Mouse (Mus musculus): ENCODE measurements at regions not wholly inside any gene's neighbourhood (a gene's known extent, or its start where the extent isn't known, plus 50 kb on each side); places are given as distances from the start of the nearest gene placed in this dataset.
A peak's percentile ranks its signal among the peaks of the same experiment; 100 is the strongest.

GRCm38 (mm10) chrX:99215111-99215510, 79.2 kb downstream of the Efnb1 start:
- no peak for DNase-seq

- no peak for DNase-seq
Observed at GRCm38 (mm10) chrX:99213565-99214153, 77.7 kb downstream of the Efnb1 start.

GRCm38 (mm10) chrX:99204077-99204476, 68.1 kb downstream of the Efnb1 start:
- DNase-seq = peak; percentile 20 to 47

- no peak for DNase-seq
Observed at GRCm38 (mm10) chrX:99201081-99201480, 65.2 kb downstream of the Efnb1 start.

GRCm38 (mm10) chrX:99199669-99200068, 63.7 kb downstream of the Efnb1 start:
- peak in 1 of 2 experiments; percentile 19 for DNase-seq

- DNase-seq = peak; percentile 32 to 51
Observed at GRCm38 (mm10) chrX:99198961-99199631, 63.2 kb downstream of the Efnb1 start.
